Mouse (Mus musculus) testis, adult 2 months (tissue): Measurements from ENCODE around the gene Actl11.

Experiments used
- CTCF ChIP-seq: fragments of 200-500 bp; IDR thresholded peaks from 2 replicates; pipeline ENCODE4 v1.5.1; 2012; ENCODE audit warnings: low read depth, mild to moderate bottlenecking, inconsistent platforms, low read length, moderate library complexity; ENCODE audit not compliant: control insufficient read depth, insufficient read depth, insufficient replicate concordance
- POLR2A ChIP-seq: fragments of 200-500 bp; IDR thresholded peaks from 2 replicates; pipeline ENCODE4 v1.6.1; 2012; ENCODE audit warnings: low read depth, mild to moderate bottlenecking, inconsistent platforms, low read length, moderate library complexity; ENCODE audit not compliant: control insufficient read depth

DNA sequence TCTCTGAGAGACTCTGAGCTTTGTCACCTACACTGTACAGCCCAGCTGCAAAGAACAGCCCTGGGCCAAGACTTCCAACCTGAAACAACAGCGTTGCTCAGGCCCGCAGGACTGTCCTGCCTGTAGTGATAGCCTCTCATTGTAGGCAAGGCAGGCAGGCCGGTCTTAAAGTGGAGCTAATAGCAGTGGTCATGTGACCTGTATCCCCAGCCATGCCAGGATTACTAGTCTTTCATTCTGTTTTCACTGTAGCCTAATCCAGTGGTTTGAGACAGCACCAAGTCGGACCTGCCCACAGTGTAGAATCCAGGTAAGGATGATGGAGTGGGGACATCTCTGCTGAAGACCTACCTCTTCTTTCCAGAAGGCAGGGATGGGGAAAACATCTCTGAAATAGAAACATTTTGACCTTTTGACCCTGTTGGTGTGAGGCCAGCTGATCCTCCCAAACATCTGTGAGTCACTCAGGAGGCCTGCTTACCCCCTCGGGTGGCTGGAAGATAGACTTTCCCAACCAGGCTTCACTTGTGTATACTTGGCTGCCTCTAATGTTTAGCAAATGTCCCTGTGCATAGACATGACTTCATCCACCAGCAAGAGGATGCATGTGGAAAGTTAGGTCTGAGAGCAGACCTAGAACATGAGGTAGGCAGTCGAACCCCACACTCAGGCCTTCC, 27.5 kb downstream of the Actl11 start:
- TF ChIP-seq POLR2A: no peak
- TF ChIP-seq CTCF: no peak
